Mouse (Mus musculus): ENCODE measurements around the gene Cd247. TPM values are rescaled to one million over a fixed set of nuclear protein-coding genes. Genes with fewer than 3 reads are reported as not detected.

The Cd247 gene
- polyA plus RNA-seq, 1 experiment from 2014 or later, result 0.97 TPM

DNA sequence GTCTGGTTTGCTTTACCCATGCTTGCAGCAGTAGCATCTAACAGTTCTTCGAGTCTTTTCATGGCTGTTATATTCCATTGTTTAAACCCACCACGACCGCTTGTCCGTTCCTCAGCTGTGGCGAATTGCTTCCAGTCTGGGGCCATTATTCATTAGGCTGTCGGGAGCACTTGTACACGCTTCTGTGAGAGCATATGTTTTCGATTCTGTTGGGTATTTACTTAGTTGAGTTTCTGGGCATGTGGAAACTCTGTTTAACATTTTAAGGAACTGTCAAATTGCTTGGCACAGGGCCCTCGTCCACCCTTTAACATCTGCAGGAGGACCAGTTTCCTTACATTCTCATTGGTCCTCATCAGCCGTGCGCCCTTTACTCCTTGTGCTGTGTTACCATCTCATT, 2.2 kb upstream of the Cd247 start:
- 36% methylated on average over 11 of the region's 11 CpGs for WGBS
- Histone ChIP-seq H3K4me1 (ENCODE audit: control insufficient read depth, insufficient read depth, low read length) (peaks cover 2% of the 10 kb centered on the region; the same call in 1 of the 2 replicates), H3K4me3 (ENCODE audit: low read depth, low read length) (no peak overlapping the region), H3K9ac (ENCODE audit: low read length) (no peak overlapping the region), H3K4me2 (ENCODE audit: low read length) (0 out of 2 replicates have a peak overlapping the region, but pooled peaks have one; percentile 18), H3K9me3 (replicated peaks; ENCODE audit: control insufficient read depth, low read length) (no peaks in the 10 kb centered on the region), H3K27ac (ENCODE audit: low read depth, low read length) (no peak overlapping the region; the same call in 1 of the 2 replicates), H3K27me3 (replicated peaks; ENCODE audit: control insufficient read depth, insufficient read depth, low read length) (0 out of 2 replicates have a peak, but pooled peaks cover 3% of the 10 kb centered on the region), H3K36me3 (ENCODE audit: control insufficient read depth, insufficient read depth, low read length) (no peaks in the 10 kb centered on the region)
- ATAC-seq, result peak; percentile 64
- peak; percentile 57 for DNase-seq (ENCODE audit: low spot score)

GRCm38 (mm10) chr1:165789066-165789660, 682 bp downstream of the Cd247 start:
- ATAC-seq, result no peak
- no peak overlapping the region for H3K27ac ChIP-seq (ENCODE audit: low read depth, low read length)
- 86% methylated on average over 17 of the region's 17 CpGs for WGBS
- no peak overlapping the region for H3K9ac ChIP-seq (ENCODE audit: low read length)
- H3K9me3 ChIP-seq (replicated peaks; ENCODE audit: control insufficient read depth, low read length), result no peaks in the 10 kb centered on the region
- no peaks in the 10 kb centered on the region for H3K36me3 ChIP-seq (ENCODE audit: control insufficient read depth, insufficient read depth, low read length)
- no peak overlapping the region for H3K4me3 ChIP-seq (ENCODE audit: low read depth, low read length)
- peaks cover 2% of the 10 kb centered on the region; the same call in 1 of the 2 replicates for H3K4me1 ChIP-seq (ENCODE audit: control insufficient read depth, insufficient read depth, low read length)
- H3K4me2 ChIP-seq (ENCODE audit: low read length), result no peak overlapping the region
- no peak for DNase-seq (ENCODE audit: low spot score)
- H3K27me3 ChIP-seq (replicated peaks; ENCODE audit: control insufficient read depth, insufficient read depth, low read length), result no peaks in the 10 kb centered on the region

DNA sequence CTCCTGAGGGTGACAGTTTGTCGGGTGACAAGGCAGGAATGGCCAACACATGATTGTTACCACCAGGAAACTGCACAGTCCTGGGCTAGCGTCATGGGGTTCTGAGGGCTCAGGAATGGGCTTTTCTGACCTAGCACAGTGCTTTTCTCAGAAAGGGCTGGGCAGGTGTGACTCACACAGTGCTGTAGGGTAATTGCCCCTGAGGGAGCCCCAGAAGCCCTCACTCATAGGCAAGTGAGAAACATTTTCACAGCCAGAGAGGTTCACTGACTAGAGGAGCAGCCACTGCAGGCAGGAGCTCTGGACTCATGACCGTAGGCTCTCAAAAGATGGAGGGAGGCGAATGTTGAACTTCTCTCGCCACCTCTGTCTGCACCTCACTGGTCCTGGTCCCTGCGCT, 1.5 kb downstream of the Cd247 start:
- Histone ChIP-seq H3K27me3 (replicated peaks; ENCODE audit: control insufficient read depth, insufficient read depth, low read length) (no peaks in the 10 kb centered on the region), H3K27ac (ENCODE audit: low read depth, low read length) (no peak overlapping the region), H3K4me1 (ENCODE audit: control insufficient read depth, insufficient read depth, low read length) (peaks cover 2% of the 10 kb centered on the region; the same call in 1 of the 2 replicates), H3K9me3 (replicated peaks; ENCODE audit: control insufficient read depth, low read length) (no peaks in the 10 kb centered on the region), H3K4me2 (ENCODE audit: low read length) (no peak overlapping the region), H3K9ac (ENCODE audit: low read length) (no peak overlapping the region), H3K36me3 (ENCODE audit: control insufficient read depth, insufficient read depth, low read length) (no peaks in the 10 kb centered on the region), H3K4me3 (ENCODE audit: low read depth, low read length) (no peak overlapping the region)
- ATAC-seq, result no peak
- WGBS, result 92% methylated on average over 6 of the region's 6 CpGs
- DNase-seq (ENCODE audit: low spot score), result no peak

DNA sequence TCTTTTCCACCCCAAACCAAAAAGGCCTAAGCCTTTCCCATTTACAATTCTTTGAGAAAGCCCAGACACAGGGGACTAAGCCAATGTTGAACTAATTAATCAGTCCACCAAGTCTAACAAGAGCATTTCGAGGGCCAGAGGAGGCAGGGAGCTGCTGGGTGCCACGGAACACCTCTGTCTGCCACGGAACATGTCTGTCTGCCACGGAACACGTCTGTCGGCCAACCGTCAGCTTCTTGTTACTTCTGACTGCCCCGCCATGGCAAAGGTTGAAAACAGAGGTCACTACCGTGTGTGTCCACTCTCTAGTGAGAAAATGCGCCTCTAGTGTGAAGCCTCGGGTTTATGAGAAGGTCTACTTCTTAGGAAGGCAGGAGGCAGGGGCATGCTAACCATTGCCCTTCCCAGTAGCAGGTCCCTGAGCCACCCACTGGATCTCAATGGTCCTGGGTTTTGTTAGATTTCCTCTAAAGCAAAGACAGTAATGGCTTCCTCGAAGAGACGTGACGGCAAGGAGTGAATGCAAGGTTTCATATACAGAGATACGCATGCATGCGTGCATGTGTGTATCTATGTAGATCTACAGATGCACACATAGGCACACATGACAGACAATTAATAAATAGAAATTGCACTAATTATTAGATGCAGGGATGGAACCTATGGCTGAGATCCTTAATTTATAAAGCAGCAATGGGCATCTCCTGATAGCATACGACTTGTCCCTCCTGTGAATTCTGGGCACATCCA, 2.2 kb downstream of the Cd247 start:
- Histone ChIP-seq H3K4me3 (ENCODE audit: low read depth, low read length) (no peak overlapping the region), H3K4me1 (ENCODE audit: control insufficient read depth, insufficient read depth, low read length) (peaks cover 2% of the 10 kb centered on the region; the same call in 1 of the 2 replicates), H3K9ac (ENCODE audit: low read length) (no peak overlapping the region), H3K9me3 (replicated peaks; ENCODE audit: control insufficient read depth, low read length) (no peaks in the 10 kb centered on the region), H3K36me3 (ENCODE audit: control insufficient read depth, insufficient read depth, low read length) (no peaks in the 10 kb centered on the region), H3K27me3 (replicated peaks; ENCODE audit: control insufficient read depth, insufficient read depth, low read length) (no peaks in the 10 kb centered on the region), H3K4me2 (ENCODE audit: low read length) (no peak overlapping the region), H3K27ac (ENCODE audit: low read depth, low read length) (no peak overlapping the region)
- DNase-seq (ENCODE audit: low spot score), result no peak
- 89% methylated on average over 17 of the region's 17 CpGs for WGBS
- no peak for ATAC-seq

DNA sequence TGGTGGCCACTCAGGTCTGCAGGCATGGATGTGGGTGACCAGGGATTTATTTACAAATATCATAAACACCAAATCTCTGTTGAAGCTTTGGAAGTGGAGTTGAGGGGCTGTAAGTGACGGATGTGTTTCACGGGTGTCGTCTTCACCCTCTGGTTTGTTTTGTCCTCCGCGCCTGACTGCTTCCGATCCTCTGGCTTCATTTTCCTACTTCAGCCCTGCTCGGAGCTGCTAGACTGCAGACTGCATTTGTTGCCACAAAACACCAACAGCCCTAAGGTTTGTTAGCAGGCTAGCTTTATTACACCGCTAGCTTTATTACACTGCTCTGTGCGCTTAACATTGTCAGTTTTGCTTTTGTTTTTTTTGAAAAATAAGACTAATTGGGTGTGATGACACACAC, 2.9 kb downstream of the Cd247 start:
- Histone ChIP-seq H3K36me3 (ENCODE audit: control insufficient read depth, insufficient read depth, low read length) (no peaks in the 10 kb centered on the region), H3K4me3 (ENCODE audit: low read depth, low read length) (no peak overlapping the region), H3K9ac (ENCODE audit: low read length) (no peak overlapping the region), H3K4me1 (ENCODE audit: control insufficient read depth, insufficient read depth, low read length) (no peaks in the 10 kb centered on the region; the same call in 1 of the 2 replicates), H3K27me3 (replicated peaks; ENCODE audit: control insufficient read depth, insufficient read depth, low read length) (no peaks in the 10 kb centered on the region), H3K4me2 (ENCODE audit: low read length) (no peak overlapping the region), H3K27ac (ENCODE audit: low read depth, low read length) (no peak overlapping the region), H3K9me3 (replicated peaks; ENCODE audit: control insufficient read depth, low read length) (no peaks in the 10 kb centered on the region)
- no peak for DNase-seq (ENCODE audit: low spot score)
- 89% methylated on average over 9 of the region's 9 CpGs for WGBS
- ATAC-seq, result no peak

GRCm38 (mm10) chr1:165801709-165802310, 13.3 kb downstream of the Cd247 start:
- DNase-seq (ENCODE audit: low spot score) (no peak), ATAC-seq (no peak)
- 86% methylated on average over 11 of the region's 11 CpGs for WGBS
- no peak overlapping the region for H3K27ac ChIP-seq (ENCODE audit: low read depth, low read length)
- 0 out of 2 replicates have a peak, but pooled peaks cover 3% of the 10 kb centered on the region for H3K9me3 ChIP-seq (replicated peaks; ENCODE audit: control insufficient read depth, low read length)
- H3K36me3 ChIP-seq (ENCODE audit: control insufficient read depth, insufficient read depth, low read length), result no peaks in the 10 kb centered on the region
- H3K4me2 ChIP-seq (ENCODE audit: low read length), result no peak overlapping the region
- no peaks in the 10 kb centered on the region for H3K27me3 ChIP-seq (replicated peaks; ENCODE audit: control insufficient read depth, insufficient read depth, low read length)
- no peak overlapping the region for H3K4me3 ChIP-seq (ENCODE audit: low read depth, low read length)
- no peaks in the 10 kb centered on the region for H3K4me1 ChIP-seq (ENCODE audit: control insufficient read depth, insufficient read depth, low read length)
- H3K9ac ChIP-seq (ENCODE audit: low read length), result no peak overlapping the region

DNA sequence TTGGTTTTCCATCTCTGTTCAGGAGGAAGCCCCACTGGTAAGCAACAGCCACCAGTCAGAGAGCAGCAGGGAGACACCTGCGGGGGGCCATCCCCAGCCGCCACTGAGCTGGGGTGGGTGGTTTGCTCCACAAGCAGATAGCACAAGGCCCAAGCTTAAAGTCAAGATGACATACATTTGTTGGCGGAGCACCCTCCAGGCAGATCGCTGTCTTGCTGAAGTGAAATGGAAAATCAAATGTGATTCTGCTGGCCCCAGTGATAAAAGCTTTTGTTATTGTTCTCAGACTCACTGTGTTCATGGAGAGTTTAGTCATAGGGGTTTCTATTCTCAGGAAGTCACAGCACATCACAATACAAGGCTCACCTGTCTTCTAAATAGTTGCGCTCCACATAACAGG, 14.6 kb downstream of the Cd247 start:
- ATAC-seq (no peak), DNase-seq (ENCODE audit: low spot score) (no peak)
- Histone ChIP-seq H3K4me2 (ENCODE audit: low read length) (no peak overlapping the region), H3K27me3 (replicated peaks; ENCODE audit: control insufficient read depth, insufficient read depth, low read length) (no peaks in the 10 kb centered on the region), H3K36me3 (ENCODE audit: control insufficient read depth, insufficient read depth, low read length) (no peaks in the 10 kb centered on the region), H3K4me3 (ENCODE audit: low read depth, low read length) (no peak overlapping the region), H3K9ac (ENCODE audit: low read length) (no peak overlapping the region), H3K27ac (ENCODE audit: low read depth, low read length) (no peak overlapping the region), H3K4me1 (ENCODE audit: control insufficient read depth, insufficient read depth, low read length) (no peaks in the 10 kb centered on the region), H3K9me3 (replicated peaks; ENCODE audit: control insufficient read depth, low read length) (0 out of 2 replicates have a peak, but pooled peaks cover 3% of the 10 kb centered on the region)
- WGBS, result 94% methylated on average over 5 of the region's 5 CpGs

DNA sequence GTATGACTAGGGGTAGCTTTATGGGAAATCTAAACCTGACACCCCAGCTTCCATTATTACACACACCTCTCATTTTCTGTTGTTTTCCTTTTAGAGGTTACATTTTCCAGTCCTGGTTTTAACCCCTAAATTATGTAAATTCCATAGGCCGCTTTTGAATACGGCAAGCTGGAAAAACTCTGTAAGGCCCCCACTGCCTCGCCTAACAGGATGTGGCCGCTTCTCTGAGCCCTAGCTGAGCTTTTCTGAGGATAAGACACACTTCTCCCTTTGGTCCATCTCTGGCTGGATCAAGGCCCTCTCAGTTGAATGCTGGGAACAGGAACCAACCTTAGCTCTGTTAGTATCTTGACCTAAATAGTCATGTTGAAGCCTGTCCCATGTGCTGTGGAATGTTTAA, 15.7 kb downstream of the Cd247 start:
- no peak overlapping the region for H3K27ac ChIP-seq (ENCODE audit: low read depth, low read length)
- 93% methylated on average over 4 of the region's 4 CpGs for WGBS
- H3K4me3 ChIP-seq (ENCODE audit: low read depth, low read length), result no peak overlapping the region
- no peaks in the 10 kb centered on the region for H3K27me3 ChIP-seq (replicated peaks; ENCODE audit: control insufficient read depth, insufficient read depth, low read length)
- H3K36me3 ChIP-seq (ENCODE audit: control insufficient read depth, insufficient read depth, low read length), result no peaks in the 10 kb centered on the region
- 0 out of 2 replicates have a peak, but pooled peaks cover 3% of the 10 kb centered on the region for H3K9me3 ChIP-seq (replicated peaks; ENCODE audit: control insufficient read depth, low read length)
- H3K4me2 ChIP-seq (ENCODE audit: low read length), result no peak overlapping the region
- no peak for ATAC-seq
- no peak overlapping the region for H3K9ac ChIP-seq (ENCODE audit: low read length)
- no peaks in the 10 kb centered on the region for H3K4me1 ChIP-seq (ENCODE audit: control insufficient read depth, insufficient read depth, low read length)
- no peak for DNase-seq (ENCODE audit: low spot score)

DNA sequence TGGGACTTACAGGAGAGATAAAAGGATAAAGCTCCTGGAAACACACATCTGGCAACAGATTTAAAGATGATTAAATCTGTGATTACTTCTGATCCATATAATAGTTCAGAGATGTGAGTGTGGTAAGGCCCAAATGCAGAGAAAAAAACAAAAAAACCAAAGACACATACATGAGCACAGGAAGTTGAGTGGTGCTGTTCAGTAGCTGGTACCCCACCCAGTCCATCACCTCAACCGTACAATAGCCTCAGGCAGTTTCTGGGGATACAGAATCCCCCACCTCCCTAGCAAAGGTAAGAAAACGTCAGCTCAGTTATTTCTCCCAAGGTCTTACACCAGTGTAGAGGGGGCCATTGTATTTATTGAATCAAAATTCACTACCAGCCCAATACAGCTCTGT, 22.2 kb downstream of the Cd247 start:
- no peaks in the 10 kb centered on the region for H3K36me3 ChIP-seq (ENCODE audit: control insufficient read depth, insufficient read depth, low read length)
- no peak overlapping the region for H3K4me3 ChIP-seq (ENCODE audit: low read depth, low read length)
- ATAC-seq (no peak), DNase-seq (ENCODE audit: low spot score) (no peak)
- no peak overlapping the region for H3K9ac ChIP-seq (ENCODE audit: low read length)
- H3K27ac ChIP-seq (ENCODE audit: low read depth, low read length), result no peak overlapping the region
- H3K9me3 ChIP-seq (replicated peaks; ENCODE audit: control insufficient read depth, low read length), result no peaks in the 10 kb centered on the region
- no peak overlapping the region for H3K4me2 ChIP-seq (ENCODE audit: low read length)
- H3K4me1 ChIP-seq (ENCODE audit: control insufficient read depth, insufficient read depth, low read length), result peaks cover 18% of the 10 kb centered on the region
- H3K27me3 ChIP-seq (replicated peaks; ENCODE audit: control insufficient read depth, insufficient read depth, low read length), result peaks cover 25% of the 10 kb centered on the region
- 80% methylated on average over 2 of the region's 2 CpGs for WGBS
